Mouse (Mus musculus): ENCODE data around the gene Olfr535. TPM values are rescaled to one million over a fixed set of nuclear protein-coding genes. Genes with fewer than 3 reads are reported as not detected.
"Not testable (repeated sequence)": the region's sequence is repeated elsewhere in the genome, so short reads cannot be mapped to it uniquely, and the experiment has no call there.

Gene Olfr535
- polyA plus RNA-seq (2014; fragmentation: Nextera tagmentation; extraction: Ambion mirVana) = not detected in 2 replicates

DNA sequence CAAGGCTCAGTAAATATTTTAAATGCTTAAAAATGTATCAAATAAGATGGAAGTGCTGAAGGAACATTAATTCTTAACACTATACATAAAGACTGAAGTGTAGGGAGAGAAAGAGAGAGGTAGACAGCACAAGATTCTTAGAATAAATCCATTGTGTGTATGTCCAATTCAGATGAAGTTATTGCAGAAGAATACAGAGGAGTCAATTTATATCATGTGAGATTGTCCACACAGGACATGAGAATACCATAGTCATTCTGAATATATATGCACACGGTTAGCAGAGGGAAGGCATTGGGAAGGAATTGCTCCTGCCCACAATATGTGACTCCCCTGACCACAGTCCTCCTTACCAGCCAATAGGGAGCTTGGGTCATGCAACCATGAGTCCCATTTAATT, at the start of gene Olfr535:
TSS of gene Olfr535 (plus strand) at position 301 of the 400 bp plus-strand sequence.
- Histone ChIP-seq H3K27me3 (replicated peaks; ENCODE audit: control insufficient read depth, insufficient read depth, low read length) (no peaks in the 10 kb centered on the region), H3K4me2 (ENCODE audit: low read length) (no peak within 1 kb of the TSS), H3K27ac (ENCODE audit: low read depth, low read length) (no peak within 1 kb of the TSS), H3K9me3 (replicated peaks; ENCODE audit: control insufficient read depth, low read length) (no peaks in the 10 kb centered on the region), H3K4me3 (ENCODE audit: low read depth, low read length) (no peak within 1 kb of the TSS), H3K9ac (ENCODE audit: low read length) (no peak within 1 kb of the TSS), H3K4me1 (ENCODE audit: control insufficient read depth, insufficient read depth, low read length) (no peaks in the 10 kb centered on the region), H3K36me3 (ENCODE audit: control insufficient read depth, insufficient read depth, low read length) (no peaks in the 10 kb centered on the region)
- 84% methylated on average over 1 of the region's 1 CpGs for WGBS
- ATAC-seq = no peak
- no peak for DNase-seq (ENCODE audit: low spot score)

DNA sequence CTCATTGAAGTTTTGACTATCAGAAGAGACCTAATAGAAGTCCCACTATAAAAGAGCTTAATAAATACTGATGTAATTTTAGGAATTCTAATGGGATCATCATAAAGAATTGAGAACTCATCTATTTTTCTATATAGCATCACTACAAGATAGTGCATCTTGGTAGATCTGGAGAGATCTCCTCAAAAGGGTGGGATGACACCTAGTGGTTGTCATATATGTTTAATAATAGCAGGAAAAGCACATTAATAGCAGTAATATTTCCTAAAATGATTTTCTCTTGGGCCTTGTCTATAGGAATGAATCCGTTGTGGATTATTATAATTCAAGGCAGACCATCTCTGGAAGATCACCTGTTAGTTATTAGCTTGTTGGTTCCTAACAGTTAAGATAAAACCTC, 40.9 kb upstream of the Olfr535 start:
- H3K4me1 ChIP-seq (ENCODE audit: control insufficient read depth, insufficient read depth, low read length) = no peaks in the 10 kb centered on the region
- no peaks in the 10 kb centered on the region for H3K27me3 ChIP-seq (replicated peaks; ENCODE audit: control insufficient read depth, insufficient read depth, low read length)
- H3K4me2 ChIP-seq (ENCODE audit: low read length) = no peak overlapping the region
- H3K36me3 ChIP-seq (ENCODE audit: control insufficient read depth, insufficient read depth, low read length) = no peaks in the 10 kb centered on the region
- H3K4me3 ChIP-seq (ENCODE audit: low read depth, low read length) = no peak overlapping the region
- no peak overlapping the region for H3K9ac ChIP-seq (ENCODE audit: low read length)
- WGBS = 86% methylated on average over 1 of the region's 1 CpGs
- H3K9me3 ChIP-seq (replicated peaks; ENCODE audit: control insufficient read depth, low read length) = no peaks in the 10 kb centered on the region
- ATAC-seq = no peak
- no peak overlapping the region for H3K27ac ChIP-seq (ENCODE audit: low read depth, low read length)
- no peak for DNase-seq (ENCODE audit: low spot score)

DNA sequence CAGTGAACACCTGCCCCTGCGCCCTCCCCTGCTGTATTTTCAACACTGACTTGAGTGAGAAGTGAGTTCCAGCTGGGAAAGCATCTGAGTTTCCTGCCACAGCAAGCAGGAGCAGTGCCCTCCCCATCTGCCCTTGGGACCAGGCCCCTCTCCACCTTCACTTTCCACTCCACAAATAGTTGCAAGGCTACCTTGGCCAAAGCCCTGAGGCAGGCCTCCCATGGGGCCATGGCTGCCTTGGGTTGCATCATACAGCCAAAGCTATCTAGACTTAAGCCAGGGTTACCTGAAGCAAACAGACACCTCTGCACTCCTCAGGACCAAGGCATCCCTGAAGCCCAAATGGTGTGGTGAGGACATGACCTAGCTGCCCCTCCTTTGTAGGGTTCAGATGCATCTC, 20.9 kb upstream of the Olfr535 start, which contains the start of gene Olfr533:
TSS of gene Olfr533 (plus strand) at position 301 of the 400 bp plus-strand sequence.
- WGBS = 33% methylated on average over 1 of the region's 1 CpGs
- not testable (repeated sequence) for ATAC-seq; H3K4me2 ChIP-seq (ENCODE audit: low read length); H3K9ac ChIP-seq (ENCODE audit: low read length); H3K27me3 ChIP-seq (replicated peaks; ENCODE audit: control insufficient read depth, insufficient read depth, low read length); H3K4me1 ChIP-seq (ENCODE audit: control insufficient read depth, insufficient read depth, low read length); DNase-seq (ENCODE audit: low spot score); H3K27ac ChIP-seq (ENCODE audit: low read depth, low read length); H3K36me3 ChIP-seq (ENCODE audit: control insufficient read depth, insufficient read depth, low read length); H3K9me3 ChIP-seq (replicated peaks; ENCODE audit: control insufficient read depth, low read length); H3K4me3 ChIP-seq (ENCODE audit: low read depth, low read length)

DNA sequence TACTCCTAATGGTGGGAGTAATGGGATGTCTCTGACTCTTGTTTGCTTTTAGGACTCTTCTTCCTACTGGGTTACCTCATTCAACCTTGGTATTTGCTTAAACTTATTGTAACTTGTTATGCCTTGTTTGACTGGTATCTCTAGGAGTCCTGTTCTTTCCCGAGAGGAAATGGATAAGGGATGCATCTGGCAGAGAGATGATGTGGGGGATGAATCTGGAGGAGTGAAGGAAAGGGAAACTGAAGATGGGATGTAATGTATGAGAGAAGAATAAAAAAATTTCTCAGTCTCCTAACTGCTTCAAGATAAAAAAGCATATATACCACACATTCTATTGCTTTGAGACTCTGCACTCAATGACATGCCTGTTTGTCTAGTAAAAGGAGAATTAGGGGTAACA, 6.1 kb upstream of the Olfr535 start:
- Histone ChIP-seq H3K4me1 (ENCODE audit: control insufficient read depth, insufficient read depth, low read length) (no peaks in the 10 kb centered on the region), H3K36me3 (ENCODE audit: control insufficient read depth, insufficient read depth, low read length) (no peaks in the 10 kb centered on the region), H3K4me2 (ENCODE audit: low read length) (no peak overlapping the region), H3K9me3 (replicated peaks; ENCODE audit: control insufficient read depth, low read length) (no peaks in the 10 kb centered on the region), H3K27me3 (replicated peaks; ENCODE audit: control insufficient read depth, insufficient read depth, low read length) (no peaks in the 10 kb centered on the region), H3K4me3 (ENCODE audit: low read depth, low read length) (no peak overlapping the region), H3K9ac (ENCODE audit: low read length) (no peak overlapping the region), H3K27ac (ENCODE audit: low read depth, low read length) (no peak overlapping the region)
- DNase-seq (ENCODE audit: low spot score) (no peak), ATAC-seq (no peak)
- WGBS = 86% methylated on average over 1 of the region's 1 CpGs

DNA sequence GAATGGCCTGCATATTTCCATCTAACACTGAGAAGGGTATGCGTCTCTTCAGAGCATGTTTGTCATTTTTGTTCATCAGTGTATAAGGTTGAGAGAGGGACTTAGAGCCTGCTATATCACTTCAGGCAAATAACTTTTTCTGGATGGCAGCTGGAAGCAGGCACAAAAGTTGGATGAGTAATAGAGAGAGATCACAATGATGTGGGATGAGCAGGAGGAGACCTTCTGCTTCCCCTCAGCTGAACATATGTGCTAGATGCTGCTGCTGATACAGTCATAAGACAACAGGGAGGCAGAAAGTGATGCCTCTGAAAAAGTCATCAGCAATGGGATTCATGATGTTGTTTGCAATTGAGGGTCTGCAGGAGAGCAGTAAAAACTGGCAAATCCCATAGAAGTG, 5.3 kb upstream of the Olfr535 start:
- H3K4me2 ChIP-seq (ENCODE audit: low read length) = no peak overlapping the region
- WGBS = 84% methylated on average over 1 of the region's 1 CpGs
- no peaks in the 10 kb centered on the region for H3K4me1 ChIP-seq (ENCODE audit: control insufficient read depth, insufficient read depth, low read length)
- no peaks in the 10 kb centered on the region for H3K9me3 ChIP-seq (replicated peaks; ENCODE audit: control insufficient read depth, low read length)
- H3K27me3 ChIP-seq (replicated peaks; ENCODE audit: control insufficient read depth, insufficient read depth, low read length) = no peaks in the 10 kb centered on the region
- no peaks in the 10 kb centered on the region for H3K36me3 ChIP-seq (ENCODE audit: control insufficient read depth, insufficient read depth, low read length)
- DNase-seq (ENCODE audit: low spot score) (no peak), ATAC-seq (no peak)
- no peak overlapping the region for H3K9ac ChIP-seq (ENCODE audit: low read length)
- no peak overlapping the region for H3K27ac ChIP-seq (ENCODE audit: low read depth, low read length)
- H3K4me3 ChIP-seq (ENCODE audit: low read depth, low read length) = no peak overlapping the region

DNA sequence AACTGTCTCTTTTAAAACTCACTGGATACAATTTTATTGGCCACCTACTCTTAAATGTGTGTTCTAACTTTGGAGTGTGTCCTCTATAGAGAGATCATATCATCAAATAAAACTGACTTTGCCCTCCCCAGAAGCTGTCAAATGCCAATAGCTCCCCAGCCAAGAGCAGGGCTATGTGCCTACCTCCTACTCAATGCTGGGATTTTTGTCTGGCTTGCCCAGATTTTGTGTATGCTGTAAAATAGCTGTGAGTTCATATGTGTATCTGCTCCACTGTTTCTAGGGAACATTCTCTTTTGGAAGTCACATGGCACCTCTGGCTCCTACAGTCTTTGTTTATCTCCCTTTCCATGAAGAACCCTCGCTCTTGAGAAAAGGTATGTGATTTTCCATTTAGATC, 5.0 kb downstream of the Olfr535 start:
- no peak for ATAC-seq
- H3K4me2 ChIP-seq (ENCODE audit: low read length) = no peak overlapping the region

DNA sequence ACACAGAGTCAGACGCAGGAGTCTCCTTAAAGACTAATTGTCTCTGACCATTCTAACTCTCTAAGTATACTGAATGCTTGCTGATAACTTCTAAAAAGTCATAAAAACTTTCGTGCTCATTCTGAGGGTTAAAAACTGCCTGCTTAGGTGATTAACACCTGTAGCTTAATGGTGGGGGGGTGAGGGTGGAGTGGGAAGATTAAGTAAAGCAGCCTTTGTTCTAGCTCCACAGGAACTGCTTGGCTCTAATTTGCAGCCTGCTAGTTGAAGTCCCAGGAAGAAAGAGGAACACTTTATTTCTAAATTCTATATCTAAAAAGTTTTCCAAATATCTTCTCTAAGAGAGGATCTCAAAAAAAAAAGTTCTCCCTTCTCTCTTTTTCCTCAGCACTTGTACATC, 10.2 kb downstream of the Olfr535 start:
- H3K4me1 ChIP-seq (ENCODE audit: control insufficient read depth, insufficient read depth, low read length) = no peaks in the 10 kb centered on the region
- H3K27ac ChIP-seq (ENCODE audit: low read depth, low read length) = no peak overlapping the region
- no peaks in the 10 kb centered on the region for H3K27me3 ChIP-seq (replicated peaks; ENCODE audit: control insufficient read depth, insufficient read depth, low read length)
- H3K36me3 ChIP-seq (ENCODE audit: control insufficient read depth, insufficient read depth, low read length) = no peaks in the 10 kb centered on the region
- 39% methylated on average over 2 of the region's 2 CpGs for WGBS
- DNase-seq (ENCODE audit: low spot score) (no peak), ATAC-seq (no peak)
- H3K9ac ChIP-seq (ENCODE audit: low read length) = no peak overlapping the region
- no peaks in the 10 kb centered on the region for H3K9me3 ChIP-seq (replicated peaks; ENCODE audit: control insufficient read depth, low read length)
- H3K4me3 ChIP-seq (ENCODE audit: low read depth, low read length) = no peak overlapping the region
- H3K4me2 ChIP-seq (ENCODE audit: low read length) = no peak overlapping the region

More for the DNA sequence above, 5.0 kb downstream of the Olfr535 start:
- Histone ChIP-seq H3K9ac (ENCODE audit: low read length) (no peak overlapping the region), H3K27me3 (replicated peaks; ENCODE audit: control insufficient read depth, insufficient read depth, low read length) (no peaks in the 10 kb centered on the region), H3K4me1 (ENCODE audit: control insufficient read depth, insufficient read depth, low read length) (no peaks in the 10 kb centered on the region), H3K27ac (ENCODE audit: low read depth, low read length) (no peak overlapping the region), H3K9me3 (replicated peaks; ENCODE audit: control insufficient read depth, low read length) (no peaks in the 10 kb centered on the region), H3K4me3 (ENCODE audit: low read depth, low read length) (no peak overlapping the region), H3K36me3 (ENCODE audit: control insufficient read depth, insufficient read depth, low read length) (no peaks in the 10 kb centered on the region)
- WGBS = 83% methylated on average over 1 of the region's 1 CpGs
- DNase-seq (ENCODE audit: low spot score) = no peak

DNA sequence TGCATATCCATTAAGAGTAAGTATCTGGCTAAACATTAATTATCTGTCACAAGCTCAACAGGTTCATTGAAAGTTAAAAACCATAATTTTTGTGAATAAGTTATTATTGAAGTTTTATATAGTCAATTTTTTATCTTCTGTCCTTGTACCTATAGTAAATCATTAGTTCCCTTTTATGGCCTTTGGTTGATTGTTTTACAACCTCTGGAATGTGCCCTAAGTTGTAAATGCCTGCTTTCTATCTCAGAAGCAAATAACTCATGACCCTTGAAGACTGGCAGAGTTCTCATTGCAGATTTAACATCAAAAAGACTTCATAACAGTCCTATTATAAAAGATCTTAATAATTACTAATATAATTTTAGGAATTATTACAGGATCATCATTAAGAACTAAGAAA, 10.7 kb downstream of the Olfr535 start:
- ATAC-seq = no peak
- H3K4me1 ChIP-seq (ENCODE audit: control insufficient read depth, insufficient read depth, low read length) = no peaks in the 10 kb centered on the region
- no peak overlapping the region for H3K4me3 ChIP-seq (ENCODE audit: low read depth, low read length)
- H3K9ac ChIP-seq (ENCODE audit: low read length) = no peak overlapping the region
- no peak overlapping the region for H3K4me2 ChIP-seq (ENCODE audit: low read length)
- no peak for DNase-seq (ENCODE audit: low spot score)
- no peaks in the 10 kb centered on the region for H3K9me3 ChIP-seq (replicated peaks; ENCODE audit: control insufficient read depth, low read length)
- no peak overlapping the region for H3K27ac ChIP-seq (ENCODE audit: low read depth, low read length)
- no peaks in the 10 kb centered on the region for H3K36me3 ChIP-seq (ENCODE audit: control insufficient read depth, insufficient read depth, low read length)
- no peaks in the 10 kb centered on the region for H3K27me3 ChIP-seq (replicated peaks; ENCODE audit: control insufficient read depth, insufficient read depth, low read length)

DNA sequence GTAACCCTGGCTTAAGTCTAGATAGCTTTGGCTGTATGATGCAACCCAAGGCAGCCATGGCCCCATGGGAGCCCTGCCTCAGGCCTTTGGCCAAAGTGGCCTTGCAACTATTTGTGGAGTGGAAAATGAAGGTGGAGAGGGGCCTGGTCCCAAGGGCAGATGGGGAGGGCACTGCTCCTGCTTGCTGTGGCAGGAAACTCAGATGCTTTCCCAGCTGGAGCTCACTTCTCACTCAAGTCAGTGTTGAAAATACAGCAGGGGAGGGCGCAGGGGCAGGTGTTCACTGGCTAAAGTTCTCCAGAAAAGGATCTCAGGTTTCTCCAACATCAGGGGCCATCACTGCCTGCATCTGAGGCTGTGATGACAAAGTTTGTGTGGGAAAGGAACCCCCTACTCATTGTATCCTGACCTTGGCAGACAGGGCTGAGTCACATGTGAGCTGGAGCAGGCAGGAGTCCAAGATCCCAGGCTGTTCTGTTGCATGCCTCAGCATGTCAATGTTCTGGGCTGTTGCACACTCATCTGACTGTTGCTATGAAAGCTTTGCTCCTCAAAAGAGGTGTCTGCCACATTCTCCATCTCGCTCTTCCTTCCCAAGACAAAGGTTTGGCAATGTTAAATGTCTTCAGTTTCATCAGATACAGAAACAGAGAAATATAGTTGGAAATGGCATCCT, 23.5 kb downstream of the Olfr535 start, which contains the start of gene Olfr536:
TSS of gene Olfr536 (minus strand) at position 51 of the 676 bp plus-strand sequence.
- not testable (repeated sequence) for H3K9me3 ChIP-seq (replicated peaks; ENCODE audit: control insufficient read depth, low read length); H3K27ac ChIP-seq (ENCODE audit: low read depth, low read length); ATAC-seq; H3K4me3 ChIP-seq (ENCODE audit: low read depth, low read length); H3K4me1 ChIP-seq (ENCODE audit: control insufficient read depth, insufficient read depth, low read length); H3K4me2 ChIP-seq (ENCODE audit: low read length); H3K27me3 ChIP-seq (replicated peaks; ENCODE audit: control insufficient read depth, insufficient read depth, low read length); H3K9ac ChIP-seq (ENCODE audit: low read length); H3K36me3 ChIP-seq (ENCODE audit: control insufficient read depth, insufficient read depth, low read length)
- 66% methylated on average over 2 of the region's 2 CpGs for WGBS
- peak; percentile 1 for DNase-seq (ENCODE audit: low spot score)

Data from forebrain, embryonic 14.5 days (tissue).